ENCODE assay signal across 8 mouse cellular contexts in the genomic region with DNA sequence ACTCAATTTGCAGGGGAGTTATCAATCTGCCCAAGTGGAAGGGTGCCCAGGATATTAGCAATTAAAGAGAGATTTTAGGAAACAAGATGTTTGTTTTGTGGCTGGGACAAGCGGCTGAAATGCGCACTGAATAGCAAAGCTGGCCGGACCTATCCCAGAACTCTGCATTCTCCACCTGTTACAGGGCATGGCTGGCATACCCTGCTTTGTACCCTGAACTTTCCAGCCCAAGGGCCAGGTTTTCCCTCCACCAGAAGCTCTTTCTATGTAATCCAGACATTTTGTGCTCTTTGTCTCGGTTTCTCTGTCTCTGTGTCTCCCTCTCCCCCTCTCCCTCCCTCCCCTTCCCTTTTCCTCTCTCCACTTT. TPM values are rescaled to one million over a fixed set of nuclear protein-coding genes. Genes with fewer than 3 reads are reported as not detected.
DNase-seq lines count a peak whose midpoint lies in the region; ATAC-seq lines count a peak whose summit lies in the region.

No protein-coding gene starts in this region.

- no peaks in the 10 kb centered on the region for H3K36me3 ChIP-seq in heart, embryonic 16.5 days (ENCODE audit: control insufficient read depth, insufficient read depth)
- no peaks in the 10 kb centered on the region for H3K36me3 ChIP-seq in hindbrain, embryonic 13.5 days
- no peaks in the 10 kb centered on the region for H3K36me3 ChIP-seq in midbrain, embryonic 11.5 days (ENCODE audit: control insufficient read depth, insufficient read depth, low read length)

- DNase-seq in heart, adult 18-20 months, result no peak
- DNase-seq in midbrain, embryonic 11.5 days (ENCODE audit: low spot score, missing footprints), result peak; percentile 92
- no peak for DNase-seq in thymus, postnatal 14 days
- no peak for DNase-seq in right cerebral cortex, adult 2 months (ENCODE audit: low spot score in 2 of 2)
- no peak for DNase-seq in urinary bladder, adult 18-20 months (ENCODE audit: low spot score in 2 of 2)

- H3K27me3 ChIP-seq in heart, embryonic 16.5 days (ENCODE audit: control insufficient read depth, insufficient read depth, low read length), result no peaks in the 10 kb centered on the region
- no peaks in the 10 kb centered on the region; the same call in 1 of the 2 replicates for H3K27me3 ChIP-seq in hindbrain, embryonic 13.5 days
- no peaks in the 10 kb centered on the region for H3K27me3 ChIP-seq in midbrain, embryonic 11.5 days (ENCODE audit: control insufficient read depth, insufficient read depth, low read length)

- H3K4me1 ChIP-seq in heart, embryonic 16.5 days (ENCODE audit: control insufficient read depth, insufficient read depth, low read length), result peaks cover 3% of the 10 kb centered on the region; the same call in 1 of the 2 replicates
- peaks cover 8% of the 10 kb centered on the region; the same call in 1 of the 2 replicates for H3K4me1 ChIP-seq in hindbrain, embryonic 13.5 days (replicated peaks)
- H3K4me1 ChIP-seq in midbrain, embryonic 11.5 days (ENCODE audit: control insufficient read depth, insufficient read depth, low read length), result peaks cover 2% of the 10 kb centered on the region; the same call in 1 of the 2 replicates

- ATAC-seq in heart, embryonic 16.5 days (replicated peaks; ENCODE audit: extremely low read depth, insufficient read depth, low FRiP score), result no peak
- ATAC-seq in activated CD4-positive, CD25-positive, alpha-beta regulatory T cell, adult 4 months, result peak; percentile 4
- peak; percentile 19; the same call in 1 of the 2 replicates for ATAC-seq in hindbrain, embryonic 13.5 days (ENCODE audit: low FRiP score)
- peak; percentile 29 for ATAC-seq in midbrain, embryonic 11.5 days (ENCODE audit: low FRiP score)

- peak overlapping the region; percentile 63 for H3K9ac ChIP-seq in heart, embryonic 16.5 days (ENCODE audit: low read length)
- H3K9ac ChIP-seq in hindbrain, embryonic 13.5 days, result peak overlapping the region; percentile 66
- peak overlapping the region; percentile 67 for H3K9ac ChIP-seq in midbrain, embryonic 11.5 days (ENCODE audit: low read length)

- under 1% methylated on average over 4 of the region's 4 CpGs for WGBS in heart, embryonic 16.5 days
- WGBS in hindbrain, embryonic 13.5 days, result 6% methylated on average over 4 of the region's 4 CpGs
- WGBS in midbrain, embryonic 11.5 days, result 1% methylated on average over 4 of the region's 4 CpGs

- H3K27ac ChIP-seq in heart, embryonic 16.5 days (ENCODE audit: low read length), result peak overlapping the region; percentile 67
- peak overlapping the region; percentile 55; the same call in 1 of the 2 replicates for H3K27ac ChIP-seq in hindbrain, embryonic 13.5 days
- H3K27ac ChIP-seq in midbrain, embryonic 11.5 days (ENCODE audit: low read depth, low read length), result no peak overlapping the region

- H3K4me2 ChIP-seq in heart, embryonic 16.5 days (ENCODE audit: low read depth, low read length), result peak overlapping the region; percentile 82
- H3K4me2 ChIP-seq in hindbrain, embryonic 13.5 days, result peak overlapping the region; percentile 70
- peak overlapping the region; percentile 74 for H3K4me2 ChIP-seq in midbrain, embryonic 11.5 days

- H3K4me3 ChIP-seq in heart, embryonic 16.5 days (ENCODE audit: low read length), result peak overlapping the region; percentile 60
- H3K4me3 ChIP-seq in hindbrain, embryonic 13.5 days, result peak overlapping the region; percentile 50
- H3K4me3 ChIP-seq in midbrain, embryonic 11.5 days (ENCODE audit: low read depth, low read length), result peak overlapping the region; percentile 50

- no peaks in the 10 kb centered on the region for H3K9me3 ChIP-seq in heart, embryonic 16.5 days (replicated peaks; ENCODE audit: control insufficient read depth, low read length)
- no peaks in the 10 kb centered on the region for H3K9me3 ChIP-seq in hindbrain, embryonic 13.5 days
- H3K9me3 ChIP-seq in midbrain, embryonic 11.5 days (ENCODE audit: control insufficient read depth, low read length), result no peaks in the 10 kb centered on the region

RNA-seq across cellular contexts. Expression of a gene that starts 0.6 kb away (rescaled TPM):
- polyA plus RNA-seq in heart, embryonic 16.5 days (2015; fragmentation: Nextera tagmentation; extraction: Ambion mirVana), result 0.51 and 0.75 TPM in 2 replicates
- not detected for total RNA-seq in heart, adult 18-20 months (2021)
- 1 to 10 TPM; 1.6 to 3.0 TPM for polyA plus RNA-seq in activated CD4-positive, CD25-positive, alpha-beta regulatory T cell, adult 4 months (2017; shearing (Covaris generic))
- 0.61 and 0.77 TPM in 2 replicates for polyA plus RNA-seq in hindbrain, embryonic 13.5 days (2015; fragmentation: Nextera tagmentation; extraction: Ambion mirVana)
- 0.46 and 0.74 TPM in 2 replicates for polyA plus RNA-seq in midbrain, embryonic 11.5 days (2014; fragmentation: Nextera tagmentation; extraction: Ambion mirVana)

RNA-seq across cellular contexts. Expression of a gene that starts 4.9 kb away (rescaled TPM):
- 0.90 and 1.2 TPM in 2 replicates for polyA plus RNA-seq in heart, embryonic 16.5 days (2015; fragmentation: Nextera tagmentation; extraction: Ambion mirVana)
- not detected for total RNA-seq in heart, adult 18-20 months (2021)
- polyA plus RNA-seq in activated CD4-positive, CD25-positive, alpha-beta regulatory T cell, adult 4 months (2017; shearing (Covaris generic)), result 1 to 10 TPM in 1 of 2 experiments, under 1 TPM in 1; 0.63 to 1.6 TPM
- polyA plus RNA-seq in hindbrain, embryonic 13.5 days (2015; fragmentation: Nextera tagmentation; extraction: Ambion mirVana), result 2.5 and 3.2 TPM in 2 replicates
- 0.28 and 0.41 TPM in 2 replicates for polyA plus RNA-seq in midbrain, embryonic 11.5 days (2014; fragmentation: Nextera tagmentation; extraction: Ambion mirVana)

RNA-seq across cellular contexts. Expression of a gene that starts 13.2 kb away (rescaled TPM):
- 19.6 and 22.5 TPM in 2 replicates for polyA plus RNA-seq in heart, embryonic 16.5 days (2015; fragmentation: Nextera tagmentation; extraction: Ambion mirVana)
- total RNA-seq in heart, adult 18-20 months (2021), result 10 to 100 TPM; 24.8 to 31.3 TPM
- polyA plus RNA-seq in activated CD4-positive, CD25-positive, alpha-beta regulatory T cell, adult 4 months (2017; shearing (Covaris generic)), result 10 to 100 TPM; 11.6 to 11.7 TPM
- 53.2 and 55.5 TPM in 2 replicates for polyA plus RNA-seq in hindbrain, embryonic 13.5 days (2015; fragmentation: Nextera tagmentation; extraction: Ambion mirVana)
- polyA plus RNA-seq in midbrain, embryonic 11.5 days (2014; fragmentation: Nextera tagmentation; extraction: Ambion mirVana), result 23.9 and 24.7 TPM in 2 replicates

RNA-seq across cellular contexts. Expression of a gene that starts 15.1 kb away (rescaled TPM):
- 2.0 and 2.7 TPM in 2 replicates for polyA plus RNA-seq in heart, embryonic 16.5 days (2015; fragmentation: Nextera tagmentation; extraction: Ambion mirVana)
- 1 to 10 TPM; 3.6 to 4.0 TPM for total RNA-seq in heart, adult 18-20 months (2021)
- 1 to 10 TPM; 3.5 to 4.6 TPM for polyA plus RNA-seq in activated CD4-positive, CD25-positive, alpha-beta regulatory T cell, adult 4 months (2017; shearing (Covaris generic))
- 15.2 and 18.2 TPM in 2 replicates for polyA plus RNA-seq in hindbrain, embryonic 13.5 days (2015; fragmentation: Nextera tagmentation; extraction: Ambion mirVana)
- 5.8 and 6.4 TPM in 2 replicates for polyA plus RNA-seq in midbrain, embryonic 11.5 days (2014; fragmentation: Nextera tagmentation; extraction: Ambion mirVana)

RNA-seq across cellular contexts. Expression of a gene that starts 22.5 kb away (rescaled TPM):
- polyA plus RNA-seq in heart, embryonic 16.5 days (2015; fragmentation: Nextera tagmentation; extraction: Ambion mirVana), result 3.5 and 3.7 TPM in 2 replicates
- 1 to 10 TPM; 1.9 to 3.6 TPM for total RNA-seq in heart, adult 18-20 months (2021)
- 10 to 100 TPM in 1 of 2 experiments, 1 to 10 TPM in 1; 8.8 to 11.2 TPM for polyA plus RNA-seq in activated CD4-positive, CD25-positive, alpha-beta regulatory T cell, adult 4 months (2017; shearing (Covaris generic))
- 7.4 and 7.6 TPM in 2 replicates for polyA plus RNA-seq in hindbrain, embryonic 13.5 days (2015; fragmentation: Nextera tagmentation; extraction: Ambion mirVana)
- 5.2 and 8.2 TPM in 2 replicates for polyA plus RNA-seq in midbrain, embryonic 11.5 days (2014; fragmentation: Nextera tagmentation; extraction: Ambion mirVana)
